Mouse (Mus musculus) adrenal gland, postnatal 25 days (tissue): ENCODE measurements at regions not wholly inside any gene's neighbourhood (a gene's known extent, or its start where the extent isn't known, plus 50 kb on each side); places are given as distances from the start of the nearest gene placed in this dataset.

Source experiments
- DNase-seq: peaks from one replicate; pipeline ENCODE4 v3.0.0; 2021; ENCODE audit warnings: mixed read lengths

DNA sequence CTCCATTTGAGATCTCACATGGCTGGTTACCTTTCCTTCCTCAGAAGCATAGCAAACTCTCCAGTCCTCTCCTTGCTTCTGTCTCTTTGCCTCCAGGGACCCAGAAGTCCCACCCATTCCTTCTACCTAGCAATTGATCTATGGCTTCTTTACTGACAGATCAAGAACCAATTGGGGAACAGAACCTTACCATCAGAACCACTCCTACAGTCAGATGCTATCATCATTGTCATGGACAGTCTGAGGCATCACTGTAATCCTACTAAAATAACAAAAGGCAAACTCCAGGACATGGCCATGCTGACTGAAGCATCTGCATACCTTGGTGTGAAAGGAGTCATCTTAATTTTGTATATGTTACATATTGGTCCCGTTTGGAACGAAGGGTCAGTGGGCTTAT is 401.9 kb upstream of the Ubash3b start:
- DNase-seq, result no peak

DNA sequence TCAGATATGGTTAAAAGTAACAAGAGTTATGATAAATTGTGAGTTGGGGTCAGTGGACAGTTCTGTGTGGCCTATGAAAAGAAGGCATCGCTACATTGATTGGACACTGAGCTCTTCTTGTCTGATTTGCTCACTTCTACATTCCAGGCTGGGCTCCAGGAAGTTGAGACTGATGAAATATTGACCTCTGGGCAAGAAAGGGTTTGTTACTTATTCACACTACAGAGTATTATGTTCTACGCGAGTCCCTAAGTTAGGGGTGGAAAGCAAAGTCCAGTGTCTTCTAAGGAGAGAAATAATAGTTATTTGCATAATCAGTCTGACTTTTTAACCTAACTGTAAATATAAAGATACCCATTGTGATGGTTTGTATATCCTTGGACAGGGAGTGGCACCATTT is 397.0 kb upstream of the Ubash3b start:
- no peak for DNase-seq

DNA sequence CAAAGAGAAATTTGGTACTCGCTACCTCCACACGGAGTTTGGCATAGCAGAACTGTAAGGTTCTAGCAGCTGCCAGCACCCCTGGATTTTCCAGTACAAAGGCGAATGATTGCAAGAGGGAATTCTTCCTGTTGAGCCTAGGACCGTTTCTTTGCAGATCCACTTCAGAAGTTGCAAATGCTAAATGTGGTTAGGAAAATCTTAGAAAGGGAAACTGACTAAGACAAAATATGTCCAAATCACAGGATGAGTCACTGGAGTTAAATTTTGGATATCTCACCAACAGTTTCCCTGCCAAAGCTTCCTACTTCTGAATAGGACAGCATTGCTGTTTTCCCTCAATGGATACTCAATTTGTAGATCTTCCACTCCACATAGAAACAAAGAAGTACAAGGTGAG is 395.4 kb upstream of the Ubash3b start:
- DNase-seq, result no peak

DNA sequence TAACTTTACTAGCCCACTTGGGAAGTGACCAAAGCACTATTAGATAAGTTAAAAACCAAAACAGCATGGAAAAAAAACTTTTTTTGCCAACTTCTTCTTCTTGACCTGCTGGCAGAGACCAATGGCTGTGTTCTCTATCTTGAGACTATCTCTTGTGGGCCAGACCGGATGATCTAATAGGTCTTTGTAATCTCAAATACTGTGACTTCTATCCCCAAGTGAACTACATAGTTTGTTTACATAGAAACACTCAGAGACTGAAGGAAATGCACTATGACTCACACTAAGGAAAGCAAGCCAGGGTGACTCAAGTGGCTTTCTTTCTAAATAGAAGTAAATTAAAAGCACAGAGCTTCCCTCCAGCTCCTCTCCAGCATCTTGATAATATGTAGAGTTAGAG is 384.3 kb upstream of the Ubash3b start:
- no peak for DNase-seq

DNA sequence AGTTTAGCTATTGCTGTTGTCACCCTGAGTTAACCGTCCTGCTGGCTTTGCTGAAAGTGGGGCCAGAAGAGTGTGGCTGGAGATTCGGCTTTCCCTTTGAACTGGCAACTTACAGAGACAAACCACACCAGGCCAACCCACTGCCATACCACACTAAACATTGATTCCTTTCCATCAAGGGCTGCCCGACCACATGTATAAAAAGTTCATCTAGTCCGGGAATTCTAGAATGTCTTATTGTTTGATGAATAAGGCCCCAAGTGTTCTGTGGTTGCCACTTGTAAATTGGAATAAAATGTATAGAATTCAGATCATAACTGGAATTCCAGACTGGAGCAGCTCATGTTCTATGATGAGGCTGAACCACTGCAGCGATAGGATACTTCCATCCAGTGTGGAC is 381.0 kb upstream of the Ubash3b start:
- DNase-seq, result no peak

DNA sequence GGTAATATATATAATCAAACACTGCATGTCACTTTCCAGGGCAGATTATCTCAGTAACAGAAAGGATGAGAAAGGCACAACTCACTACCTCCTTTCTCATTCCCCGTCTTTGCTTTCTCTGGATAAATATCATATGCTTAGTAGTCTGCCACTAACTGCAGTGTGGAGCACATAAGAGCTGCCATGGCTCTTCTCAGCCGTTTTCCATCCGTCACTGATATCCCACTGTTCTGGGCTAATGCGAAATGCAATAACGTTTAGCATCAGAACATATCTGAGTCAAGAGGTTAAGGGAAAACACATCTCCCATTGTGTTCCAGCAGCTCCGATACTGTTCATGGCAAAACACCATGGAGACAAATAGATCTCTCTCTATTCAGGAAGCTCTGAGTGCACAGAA is 379.8 kb upstream of the Ubash3b start:
- no peak for DNase-seq

- no peak for DNase-seq
Observed at GRCm38 (mm10) chr9:41532786-41533185, 371.3 kb upstream of the Ubash3b start.

- DNase-seq, result no peak
Observed at GRCm38 (mm10) chr9:41532290-41532689, 370.8 kb upstream of the Ubash3b start.

DNA sequence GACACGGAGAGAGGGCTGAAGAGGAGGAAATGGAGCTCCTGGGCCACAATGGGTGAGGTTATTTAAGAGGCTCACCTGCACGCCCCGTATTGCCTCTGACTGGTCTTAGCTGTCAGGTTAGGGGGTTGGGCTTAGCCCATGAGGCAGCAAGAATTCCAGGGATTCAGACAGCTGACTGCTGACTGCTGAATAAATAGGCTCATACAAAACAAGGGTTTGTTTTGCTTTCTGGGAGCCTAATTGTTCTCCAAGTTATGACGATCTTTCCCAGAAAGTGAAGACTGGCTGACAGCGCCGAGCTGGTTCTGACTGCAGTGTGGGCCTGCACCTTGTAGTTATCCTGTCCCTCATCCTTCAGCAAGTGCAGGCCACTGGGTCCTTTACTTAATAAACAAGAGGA is 370.1 kb upstream of the Ubash3b start:
- no peak for DNase-seq

GRCm38 (mm10) chr9:41526126-41526525 is 364.6 kb upstream of the Ubash3b start:
- DNase-seq, result no peak

DNA sequence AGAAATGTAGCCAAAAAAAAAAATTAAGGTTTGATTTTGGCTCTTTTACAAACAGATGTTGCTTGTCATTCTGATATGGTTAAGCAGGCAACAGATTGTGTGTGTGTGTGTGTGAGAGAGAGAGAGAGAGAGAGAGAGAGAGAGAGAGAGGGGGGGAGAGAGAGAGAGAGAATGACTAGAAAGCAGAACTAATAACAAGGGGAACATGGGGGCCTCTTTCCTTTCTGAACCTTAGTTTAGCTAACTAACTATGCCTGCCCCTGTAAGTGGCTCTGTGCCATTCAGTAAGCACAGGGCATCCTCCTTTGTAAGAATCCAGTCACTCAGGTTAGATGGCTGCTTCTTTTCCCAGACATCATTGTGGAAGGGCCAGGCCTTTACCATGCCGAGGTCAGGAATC is 364.0 kb upstream of the Ubash3b start:
- DNase-seq, result no peak

DNA sequence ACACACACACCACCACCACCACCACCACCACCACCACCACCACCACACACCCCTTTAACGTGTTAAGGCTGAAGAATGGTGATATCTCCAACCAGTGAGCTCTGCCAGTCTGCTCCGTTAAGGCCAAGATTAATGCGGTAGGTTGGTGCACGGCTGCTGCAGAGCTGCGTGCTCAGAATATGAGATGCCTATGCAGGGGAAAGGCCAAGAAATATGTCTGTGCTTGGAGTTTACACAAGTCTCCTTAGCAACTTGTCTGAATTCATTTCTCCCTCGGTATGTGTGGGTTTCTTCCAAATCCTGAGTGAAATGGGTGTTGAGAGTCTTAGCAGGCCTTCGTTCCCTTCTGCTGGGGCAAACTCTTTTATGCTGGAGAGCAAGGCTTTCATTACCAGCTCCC is 363.1 kb upstream of the Ubash3b start:
- no peak for DNase-seq

GRCm38 (mm10) chr9:41523969-41524368 is 362.5 kb upstream of the Ubash3b start:
- DNase-seq, result no peak

GRCm38 (mm10) chr9:41522302-41522701 is 360.8 kb upstream of the Ubash3b start:
- no peak for DNase-seq

- no peak for DNase-seq
Observed at GRCm38 (mm10) chr9:41517787-41518186, 356.3 kb upstream of the Ubash3b start.

DNA sequence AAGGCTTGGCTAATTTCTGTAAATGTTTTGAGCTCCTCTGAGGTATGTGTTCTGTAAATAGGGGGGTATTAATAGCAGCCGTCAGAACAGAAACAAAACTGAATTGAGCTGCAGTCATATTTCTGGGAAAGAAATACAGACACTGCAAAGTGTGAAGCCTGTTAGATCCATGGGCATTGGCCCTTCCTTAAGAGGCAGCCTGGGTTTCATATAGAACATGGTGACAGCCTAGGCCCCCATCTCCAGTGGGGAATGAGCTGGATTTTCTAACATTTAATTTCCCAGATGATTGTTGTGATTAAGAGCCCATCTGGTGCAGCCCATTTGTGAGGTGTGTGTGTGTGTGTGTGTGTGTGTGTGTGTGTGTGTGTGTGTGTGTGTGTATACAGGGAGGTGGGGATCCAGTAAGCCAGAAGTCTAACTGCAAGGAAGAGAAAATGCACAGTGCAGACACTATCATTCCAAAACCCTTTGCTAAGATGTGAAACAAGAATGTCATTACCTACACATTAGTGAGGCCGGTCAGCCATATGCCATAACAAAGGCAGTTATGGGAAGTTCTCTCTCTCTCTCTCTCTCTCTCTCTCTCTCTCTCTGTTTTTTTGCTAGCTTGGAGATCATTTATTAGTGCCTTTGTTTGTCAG is 355.7 kb upstream of the Ubash3b start:
- no peak for DNase-seq

DNA sequence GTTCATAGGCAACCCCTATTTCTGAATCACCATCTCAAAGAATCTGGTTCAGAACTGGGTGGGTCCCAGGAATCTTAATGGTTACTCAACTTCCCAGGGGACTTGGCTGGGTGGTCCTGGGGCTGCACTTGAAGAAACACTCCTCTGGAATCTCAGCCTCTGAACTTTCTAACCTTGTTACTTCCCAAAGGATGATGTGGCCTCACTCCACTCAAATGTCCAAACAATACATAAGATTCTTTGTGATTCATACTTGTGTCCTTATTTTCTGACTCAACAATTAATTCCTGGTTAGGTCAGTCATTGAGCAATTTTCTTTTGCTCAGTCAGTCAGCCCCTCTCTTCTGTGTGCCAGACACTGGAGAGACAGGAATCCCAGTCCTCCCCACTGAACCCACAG is 353.7 kb upstream of the Ubash3b start:
- no peak for DNase-seq

GRCm38 (mm10) chr9:41513701-41514100 is 352.2 kb upstream of the Ubash3b start:
- no peak for DNase-seq

- no peak for DNase-seq
Observed at GRCm38 (mm10) chr9:41509597-41509996, 348.1 kb upstream of the Ubash3b start.

GRCm38 (mm10) chr9:41508746-41509145 is 347.2 kb upstream of the Ubash3b start:
- DNase-seq, result no peak

DNA sequence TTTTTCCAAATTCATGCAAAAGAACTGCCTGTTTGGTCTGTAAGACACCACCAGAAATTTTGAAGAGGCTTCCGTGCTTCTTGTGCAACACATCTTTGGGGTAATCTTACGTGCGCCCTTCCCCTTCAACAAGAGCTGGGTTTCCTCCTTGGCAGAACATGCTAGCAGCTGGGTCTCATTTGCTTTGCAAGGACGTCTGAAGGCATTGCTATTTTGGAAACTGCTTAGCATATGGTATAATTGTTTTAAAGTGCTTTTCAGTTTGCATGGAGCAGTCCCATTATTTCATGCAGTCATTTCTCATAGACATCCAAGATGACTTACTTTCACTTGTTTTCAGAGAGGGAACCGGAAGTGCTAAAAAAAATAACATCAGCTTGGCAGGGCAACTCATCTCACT is 336.8 kb upstream of the Ubash3b start:
- no peak for DNase-seq

- DNase-seq, result no peak
Observed at GRCm38 (mm10) chr9:41490112-41490511, 328.6 kb upstream of the Ubash3b start.

DNA sequence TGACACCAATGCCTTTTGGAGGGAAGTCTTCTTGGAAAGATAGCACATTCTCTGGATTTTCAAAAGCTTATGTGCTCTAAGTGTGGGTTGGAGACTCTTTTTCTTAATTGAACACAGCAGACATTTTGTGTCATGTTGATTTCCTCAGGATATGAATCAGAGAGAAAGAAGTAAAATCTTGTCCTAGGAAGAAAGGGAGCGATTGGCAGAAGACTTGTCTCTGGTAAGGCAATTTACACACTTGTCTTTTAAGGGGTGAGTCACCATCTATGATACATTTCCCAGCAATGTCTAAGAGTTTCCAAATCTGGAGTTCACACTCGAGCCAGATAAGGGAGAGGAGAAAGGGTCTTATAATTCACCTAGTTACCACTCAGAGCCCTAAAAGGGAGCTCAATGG is 326.5 kb upstream of the Ubash3b start:
- DNase-seq, result no peak

- no peak for DNase-seq
Observed at GRCm38 (mm10) chr9:41483218-41483617, 321.7 kb upstream of the Ubash3b start.

- no peak for DNase-seq
Observed at GRCm38 (mm10) chr9:41481611-41482266, 320.2 kb upstream of the Ubash3b start.
